In genomic region chr4:117239153-117239552, GRCm38 (mm10) we compare ENCODE assay signal across 28 mouse cellular contexts. TPM values are rescaled to one million over a fixed set of nuclear protein-coding genes. Genes with fewer than 3 reads are reported as not detected.
DNase-seq lines count a peak whose midpoint lies in the region; ATAC-seq and TF ChIP-seq lines count a peak whose summit lies in the region.
"Had no signal": no experiment of that assay in that cellular context is flagged by ENCODE, and none has a peak within 500 bp of the region (broad histone marks: within the 10 kb centered on the region; RNA-seq: fewer than 3 reads in every experiment).

No protein-coding gene starts in this region.

- 0 out of 2 replicates have a peak, but pooled peaks cover 4% of the 10 kb centered on the region for H3K9me3 ChIP-seq in kidney, embryonic 16.5 days (ENCODE audit: low read length)
- no peaks in the 10 kb centered on the region for H3K9me3 ChIP-seq in lung, postnatal 0 days (ENCODE audit: low read length)
- H3K9me3 ChIP-seq in stomach, postnatal 0 days (ENCODE audit: control insufficient read depth, low read length), result no peaks in the 10 kb centered on the region
- H3K9me3 ChIP-seq: embryonic facial prominence, embryonic 13.5 days; forebrain, embryonic 10.5 days; forebrain, embryonic 15.5 days; liver, embryonic 13.5 days; midbrain, embryonic 12.5 days; neural tube, embryonic 12.5 days had no signal

- no peak overlapping the region for H3K27ac ChIP-seq in kidney, embryonic 16.5 days (ENCODE audit: low read length)
- no peak overlapping the region for H3K27ac ChIP-seq in lung, postnatal 0 days (ENCODE audit: low read length)
- H3K27ac ChIP-seq in stomach, postnatal 0 days (replicated peaks), result no peak overlapping the region
- H3K27ac ChIP-seq: embryonic facial prominence, embryonic 13.5 days; forebrain, embryonic 10.5 days; forebrain, embryonic 15.5 days; heart, adult 2 months; hindbrain, embryonic 14.5 days; liver, embryonic 13.5 days; midbrain, embryonic 12.5 days; neural tube, embryonic 12.5 days had no signal

- peaks cover 4% of the 10 kb centered on the region; the same call in 1 of the 2 replicates for H3K4me1 ChIP-seq in kidney, embryonic 16.5 days (ENCODE audit: insufficient read depth, low read length)
- H3K4me1 ChIP-seq in lung, postnatal 0 days (ENCODE audit: insufficient read depth, low read depth, low read length), result no peaks in the 10 kb centered on the region; the same call in 1 of the 2 replicates
- H3K4me1 ChIP-seq in stomach, postnatal 0 days (replicated peaks; ENCODE audit: control insufficient read depth, insufficient read depth), result no peaks in the 10 kb centered on the region
- H3K4me1 ChIP-seq: midbrain, embryonic 12.5 days; neural tube, embryonic 12.5 days had no signal

- H3K9ac ChIP-seq in kidney, embryonic 16.5 days (replicated peaks; ENCODE audit: low read length), result no peak overlapping the region
- H3K9ac ChIP-seq in lung, postnatal 0 days (replicated peaks; ENCODE audit: low read depth), result no peak overlapping the region
- no peak overlapping the region for H3K9ac ChIP-seq in stomach, postnatal 0 days (ENCODE audit: low read length)
- H3K9ac ChIP-seq: embryonic facial prominence, embryonic 13.5 days; forebrain, embryonic 15.5 days; heart, embryonic 12.5 days; hindbrain, embryonic 14.5 days; liver, embryonic 13.5 days; midbrain, embryonic 12.5 days; neural tube, embryonic 12.5 days had no signal

- no peak overlapping the region for H3K4me2 ChIP-seq in kidney, embryonic 16.5 days (replicated peaks; ENCODE audit: low read depth, low read length)
- no peak overlapping the region for H3K4me2 ChIP-seq in lung, postnatal 0 days (replicated peaks; ENCODE audit: low read depth, low read length)
- H3K4me2 ChIP-seq in stomach, postnatal 0 days (replicated peaks; ENCODE audit: low read depth), result no peak overlapping the region
- H3K4me2 ChIP-seq: embryonic facial prominence, embryonic 13.5 days; forebrain, embryonic 15.5 days; heart, embryonic 12.5 days; hindbrain, embryonic 14.5 days; liver, embryonic 13.5 days; midbrain, embryonic 12.5 days; neural tube, embryonic 12.5 days had no signal

- no peak for TF ChIP-seq CTCF in lung, postnatal 0 days (IDR thresholded peaks at IDR 0.05)
- no peak for TF ChIP-seq CTCF in stomach, postnatal 0 days (IDR thresholded peaks at IDR 0.05; ENCODE audit: low read depth)

- no peak for ATAC-seq in kidney, embryonic 16.5 days (ENCODE audit: low FRiP score, low TSS enrichment)
- no peak for ATAC-seq in lung, postnatal 0 days
- peak; percentile 74 for ATAC-seq in stomach, postnatal 0 days (ENCODE audit: low FRiP score, low TSS enrichment)
- ATAC-seq: forebrain, embryonic 15.5 days; Patski had no signal

- H3K27me3 ChIP-seq in kidney, embryonic 16.5 days (ENCODE audit: insufficient read depth, low read length), result no peaks in the 10 kb centered on the region
- H3K27me3 ChIP-seq in lung, postnatal 0 days (replicated peaks; ENCODE audit: insufficient read depth, low read length), result no peaks in the 10 kb centered on the region
- H3K27me3 ChIP-seq in stomach, postnatal 0 days (ENCODE audit: control insufficient read depth, insufficient read depth, low read length), result no peaks in the 10 kb centered on the region
- H3K27me3 ChIP-seq: embryonic facial prominence, embryonic 13.5 days; forebrain, embryonic 15.5 days; liver, embryonic 13.5 days; neural tube, embryonic 12.5 days; Patski had no signal

- WGBS in kidney, embryonic 16.5 days, result 34% methylated on average over 2 of the region's 2 CpGs
- 29% methylated on average over 2 of the region's 2 CpGs for WGBS in lung, postnatal 0 days
- WGBS in stomach, postnatal 0 days, result 19% methylated on average over 2 of the region's 2 CpGs

- no peaks in the 10 kb centered on the region for H3K36me3 ChIP-seq in kidney, embryonic 16.5 days (ENCODE audit: insufficient read depth, low read length)
- H3K36me3 ChIP-seq in lung, postnatal 0 days (ENCODE audit: insufficient read depth, low read length), result no peaks in the 10 kb centered on the region
- H3K36me3 ChIP-seq in stomach, postnatal 0 days (ENCODE audit: control insufficient read depth, insufficient read depth, low read length), result no peaks in the 10 kb centered on the region
- H3K36me3 ChIP-seq: embryonic facial prominence, embryonic 13.5 days; forebrain, embryonic 10.5 days; forebrain, embryonic 15.5 days; heart, embryonic 12.5 days; liver, embryonic 13.5 days; midbrain, embryonic 12.5 days; neural tube, embryonic 12.5 days had no signal

- TF ChIP-seq EP300 in lung, postnatal 0 days (IDR thresholded peaks at IDR 0.05), result no peak
- TF ChIP-seq EP300 in stomach, postnatal 0 days (optimal IDR thresholded peaks at IDR 0.05), result no peak

- peak; percentile 41 for DNase-seq in kidney, adult 18-20 months
- DNase-seq in lung, postnatal 0 days (ENCODE audit: low spot score), result peak; percentile 32
- DNase-seq in lung, postnatal 4 days, result no peak
- peak; percentile 67 to 75 for DNase-seq in kidney, postnatal 25 days
- DNase-seq in stomach, postnatal 0 days (ENCODE audit: low spot score), result peak; percentile 62
- no peak for DNase-seq in ovary, adult 18-20 months (ENCODE audit: low spot score)
- no peak for DNase-seq in testis, postnatal 14 days (ENCODE audit: low spot score)
- DNase-seq: adrenal gland, postnatal 10 days; cerebellum, adult 11 months; cerebellum, adult 9-11 months; heart, adult 2 months; layer of hippocampus, postnatal 36 days; left cerebral cortex, postnatal 4 days; liver, embryonic 13.5 days; lung, postnatal 14 days; thymus, adult 18-20 months; thymus, postnatal 25 days had no signal

- H3K4me3 ChIP-seq in kidney, embryonic 16.5 days (ENCODE audit: low read length), result no peak overlapping the region
- no peak overlapping the region for H3K4me3 ChIP-seq in lung, postnatal 0 days (ENCODE audit: low read depth, low read length)
- no peak overlapping the region for H3K4me3 ChIP-seq in stomach, postnatal 0 days (ENCODE audit: low read depth, low read length)
- H3K4me3 ChIP-seq: embryonic facial prominence, embryonic 13.5 days; forebrain, embryonic 10.5 days; forebrain, embryonic 15.5 days; heart, adult 2 months; heart, embryonic 12.5 days; liver, embryonic 13.5 days; megakaryocyte, embryonic 14.5 days; midbrain, embryonic 12.5 days; myocyte; neural tube, embryonic 12.5 days had no signal

RNA-seq across cellular contexts. Expression of gene Tmem53, which starts 12.6 kb away (rescaled TPM):
- polyA plus RNA-seq in kidney, embryonic 16.5 days (2015; fragmentation: Nextera tagmentation; extraction: Ambion mirVana), result 16.5 and 19.9 TPM in 2 replicates
- polyA plus RNA-seq in lung, postnatal 0 days (2015; fragmentation: Nextera tagmentation; extraction: Ambion mirVana), result 23.5 and 27.6 TPM in 2 replicates
- polyA plus RNA-seq in stomach, postnatal 0 days (2015; fragmentation: Nextera tagmentation; extraction: Ambion mirVana), result 12.9 and 16.3 TPM in 2 replicates

RNA-seq across cellular contexts. Expression of gene Armh1, which starts 12.8 kb away (rescaled TPM):
- 0.23 and 0.39 TPM in 2 replicates for polyA plus RNA-seq in kidney, embryonic 16.5 days (2015; fragmentation: Nextera tagmentation; extraction: Ambion mirVana)
- 3.8 and 5.0 TPM in 2 replicates for polyA plus RNA-seq in lung, postnatal 0 days (2015; fragmentation: Nextera tagmentation; extraction: Ambion mirVana)
- polyA plus RNA-seq in stomach, postnatal 0 days (2015; fragmentation: Nextera tagmentation; extraction: Ambion mirVana), result 0.16 and 0.24 TPM in 2 replicates
- polyA plus RNA-seq: liver, embryonic 13.5 days; myocyte had no signal

RNA-seq across cellular contexts. Expression of gene Kif2c, which starts 56.7 kb away (rescaled TPM):
- 71.8 and 75.6 TPM in 2 replicates for polyA plus RNA-seq in kidney, embryonic 16.5 days (2015; fragmentation: Nextera tagmentation; extraction: Ambion mirVana)
- polyA plus RNA-seq in lung, postnatal 0 days (2015; fragmentation: Nextera tagmentation; extraction: Ambion mirVana), result 2.0 and 3.0 TPM in 2 replicates
- polyA plus RNA-seq in stomach, postnatal 0 days (2015; fragmentation: Nextera tagmentation; extraction: Ambion mirVana), result 7.9 and 11.5 TPM in 2 replicates

Comparison
In these comparisons a context has a peak if more than half of its experiments do, and no peak if none do; other contexts are left out.
1. DNase-seq: peak in kidney, adult 18-20 months (single experiment), lung, postnatal 0 days (single experiment), kidney, postnatal 25 days (2 of 2) and stomach, postnatal 0 days (single experiment); none in lung, postnatal 4 days (0 of 2), ovary, adult 18-20 months (single experiment) and testis, postnatal 14 days (single experiment).